Mouse (Mus musculus) MEL (cell line): ENCODE results near the gene Pla2g3. TPM values are rescaled to one million over a fixed set of nuclear protein-coding genes. Genes with fewer than 3 reads are reported as not detected.
A peak's percentile ranks its signal among the peaks of the same experiment; 100 is the strongest.

ENCODE experiments used
- DNase-seq: peaks from one replicate; pipeline ENCODE4 v3.0.0; 2011; ENCODE audit warnings: low read depth, low spot score
- H3K27ac ChIP-seq: 2 replicates; pipeline ENCODE4 v1.5.1; 2012; ENCODE audit warnings: low read depth, mild to moderate bottlenecking, control low read depth, low read length, moderate library complexity; ENCODE audit not compliant: control insufficient read depth
- H3K27me3 ChIP-seq, 2 experiments: fragments of 150-350 bp in 1 of 2; sonication (generic) in 1 of 2; 2 replicates each; pipeline ENCODE4 v1.6.1; 2012; ENCODE audit warnings: low read length in 2 of 2, mild to moderate bottlenecking in 2 of 2, improper control_type of control experiment in 1 of 2, moderate library complexity in 1 of 2; ENCODE audit not compliant: insufficient read depth in 2 of 2, control insufficient read depth in 1 of 2
- H3K36me3 ChIP-seq, 2 experiments: 2 replicates each; pipeline ENCODE4 v1.6.1; 2012 to 2014; ENCODE audit warnings: low read length in 2 of 2, improper control_type of control experiment in 1 of 2, inconsistent platforms in 1 of 2, mild to moderate bottlenecking in 1 of 2; ENCODE audit not compliant: insufficient read depth in 2 of 2, control insufficient read depth in 1 of 2
- H3K4me1 ChIP-seq, 2 experiments: fragments of 150-350 bp in 1 of 2; sonication (generic) in 1 of 2; 2 replicates each; pipeline ENCODE4 v1.6.1; 2012; ENCODE audit warnings: low read length in 2 of 2, improper control_type of control experiment in 1 of 2, mild to moderate bottlenecking in 1 of 2; ENCODE audit not compliant: insufficient read depth in 2 of 2, control insufficient read depth in 1 of 2
- H3K4me3 ChIP-seq, 2 experiments: fragments of 150-350 bp in 1 of 2; sonication (generic) in 1 of 2; 2 replicates each; pipeline ENCODE4 v1.5.1; 2012; ENCODE audit warnings: low read depth in 2 of 2, low read length in 2 of 2, mild to moderate bottlenecking in 2 of 2, moderate library complexity in 2 of 2, control low read depth in 1 of 2, improper control_type of control experiment in 1 of 2; ENCODE audit not compliant: control insufficient read depth in 1 of 2, insufficient read depth in 1 of 2
- H3K79me2 ChIP-seq: 2 replicates; pipeline ENCODE4 v1.6.1; 2012; ENCODE audit warnings: mild to moderate bottlenecking, low read length, moderate library complexity; ENCODE audit not compliant: control insufficient read depth, poor library complexity, insufficient read depth
- H3K9ac ChIP-seq: 2 replicates; pipeline ENCODE4 v1.6.1; 2012; ENCODE audit warnings: low read depth, mild to moderate bottlenecking, control low read depth, low read length, moderate library complexity; ENCODE audit not compliant: control insufficient read depth, poor library complexity, severe bottlenecking
- H3K9me3 ChIP-seq: fragments of 150-350 bp; sonication (generic); replicated peaks from 2 replicates; pipeline ENCODE4 v1.6.1; 2012; ENCODE audit warnings: mild to moderate bottlenecking, low read length, improper control_type of control experiment, moderate library complexity; ENCODE audit not compliant: insufficient read depth
- BHLHE40 ChIP-seq: IDR thresholded peaks from 2 replicates; pipeline ENCODE4 v1.6.1; 2012; ENCODE audit warnings: low read depth, mild to moderate bottlenecking, inconsistent platforms, low read length, improper control_type of control experiment, borderline replicate concordance
- CHD1 ChIP-seq: IDR thresholded peaks from 2 replicates; pipeline ENCODE4 v1.6.1; 2012; ENCODE audit warnings: low read depth, mild to moderate bottlenecking, inconsistent platforms, low read length, improper control_type of control experiment
- CHD2 ChIP-seq: IDR thresholded peaks from 2 replicates; pipeline ENCODE4 v1.6.1; 2011; ENCODE audit warnings: low read length, improper control_type of control experiment
- CTCF ChIP-seq, 3 experiments: IDR thresholded peaks in 2 of 3; conservative IDR thresholded peaks in 1 of 3; 2 replicates each; pipeline ENCODE4 v1.5.1; 2011 to 2012; ENCODE audit warnings: low read length in 3 of 3, low read depth in 2 of 3, mild to moderate bottlenecking in 2 of 3, improper control_type of control experiment in 1 of 3, inconsistent platforms in 1 of 3, mixed read lengths in 1 of 3, moderate library complexity in 1 of 3; ENCODE audit not compliant: control insufficient read depth in 1 of 3, insufficient read depth in 1 of 3, poor library complexity in 1 of 3, severe bottlenecking in 1 of 3
- ELF1 ChIP-seq: IDR thresholded peaks from 2 replicates; pipeline ENCODE4 v1.6.1; 2014; ENCODE audit warnings: low read depth, mild to moderate bottlenecking, inconsistent platforms, low read length, improper control_type of control experiment, moderate library complexity
- GABPA ChIP-seq: IDR thresholded peaks from 2 replicates; pipeline ENCODE4 v1.6.1; 2012; ENCODE audit warnings: low read depth, mild to moderate bottlenecking, inconsistent platforms, low read length, improper control_type of control experiment, moderate library complexity
- GATA1 ChIP-seq: IDR thresholded peaks from 2 replicates; pipeline ENCODE4 v1.6.1; 2011; ENCODE audit warnings: low read depth, low read length, improper control_type of control experiment
- HCFC1 ChIP-seq: IDR thresholded peaks from 2 replicates; pipeline ENCODE4 v1.6.1; 2012; ENCODE audit warnings: low read depth, mild to moderate bottlenecking, inconsistent platforms, low read length, improper control_type of control experiment, moderate library complexity
- JUND ChIP-seq: IDR thresholded peaks from 2 replicates; pipeline ENCODE4 v1.6.1; 2011; ENCODE audit warnings: low read depth, mild to moderate bottlenecking, improper control_type of control experiment, low read length
- MAFK ChIP-seq: IDR thresholded peaks from 2 replicates; pipeline ENCODE4 v1.6.1; 2011; ENCODE audit warnings: low read depth, mild to moderate bottlenecking, low read length, improper control_type of control experiment, borderline replicate concordance
- MAX ChIP-seq: IDR thresholded peaks from 2 replicates; pipeline ENCODE4 v1.6.1; 2011; ENCODE audit warnings: low read length, improper control_type of control experiment
- MEF2A ChIP-seq: IDR thresholded peaks from 2 replicates; pipeline ENCODE4 v1.6.1; 2014; ENCODE audit warnings: low read depth, mild to moderate bottlenecking, inconsistent platforms, low read length, improper control_type of control experiment; ENCODE audit not compliant: poor library complexity, insufficient replicate concordance, severe bottlenecking; ENCODE audit errors: extremely low read depth
- MXI1 ChIP-seq: IDR thresholded peaks from 2 replicates; pipeline ENCODE4 v1.6.1; 2011; ENCODE audit warnings: mild to moderate bottlenecking, low read depth, low read length, improper control_type of control experiment
- MYB ChIP-seq: IDR thresholded peaks from 2 replicates; pipeline ENCODE4 v1.6.1; 2011; ENCODE audit warnings: mild to moderate bottlenecking, low read depth, low read length, improper control_type of control experiment
- MYC ChIP-seq: IDR thresholded peaks from 2 replicates; pipeline ENCODE4 v1.6.1; 2011; ENCODE audit warnings: low read depth, mild to moderate bottlenecking, low read length, improper control_type of control experiment, moderate library complexity
- NELFE ChIP-seq: IDR thresholded peaks from 2 replicates; pipeline ENCODE4 v1.6.1; 2011; ENCODE audit warnings: low read depth, low read length, improper control_type of control experiment
- POLR2A ChIP-seq, 2 experiments: IDR thresholded peaks; 2 replicates each; pipeline ENCODE4 v1.6.1; 2011 to 2012; ENCODE audit warnings: low read length in 2 of 2, mild to moderate bottlenecking in 2 of 2, control low read depth in 1 of 2, improper control_type of control experiment in 1 of 2, low read depth in 1 of 2, moderate library complexity in 1 of 2; ENCODE audit not compliant: control insufficient read depth in 1 of 2, insufficient read depth in 1 of 2, poor library complexity in 1 of 2
- POLR2AphosphoS5 ChIP-seq: IDR thresholded peaks from 2 replicates; pipeline ENCODE4 v1.6.1; 2012; ENCODE audit warnings: low read depth, borderline replicate concordance, mild to moderate bottlenecking, inconsistent platforms, low read length, moderate library complexity, mixed read lengths
- RAD21 ChIP-seq: IDR thresholded peaks from 2 replicates; pipeline ENCODE4 v1.6.1; 2011; ENCODE audit warnings: mild to moderate bottlenecking, low read depth, low read length, improper control_type of control experiment
- SIN3A ChIP-seq: IDR thresholded peaks from 2 replicates; pipeline ENCODE4 v1.6.1; 2012; ENCODE audit warnings: low read length, improper control_type of control experiment, inconsistent platforms
- SMC3 ChIP-seq: IDR thresholded peaks from 2 replicates; pipeline ENCODE4 v1.6.1; 2011; ENCODE audit warnings: low read depth, low read length, improper control_type of control experiment
- TAL1 ChIP-seq: IDR thresholded peaks from 2 replicates; pipeline ENCODE4 v1.6.1; 2012; ENCODE audit warnings: mild to moderate bottlenecking, inconsistent platforms, low read length, moderate library complexity, mixed read lengths
- TBP ChIP-seq: IDR thresholded peaks from 2 replicates; pipeline ENCODE4 v1.8.0; 2011; ENCODE audit warnings: low read depth, low read length, improper control_type of control experiment
- TCF12 ChIP-seq: IDR thresholded peaks from 2 replicates; pipeline ENCODE4 v1.6.1; 2014; ENCODE audit warnings: low read depth, mild to moderate bottlenecking, inconsistent platforms, low read length, improper control_type of control experiment, moderate library complexity
- UBTF ChIP-seq: IDR thresholded peaks from 2 replicates; pipeline ENCODE4 v1.6.1; 2012; ENCODE audit warnings: low read depth, mild to moderate bottlenecking, inconsistent platforms, low read length, improper control_type of control experiment, moderate library complexity, borderline replicate concordance; ENCODE audit not compliant: insufficient read depth
- USF1 ChIP-seq: IDR thresholded peaks from 2 replicates; pipeline ENCODE4 v1.6.1; 2014; ENCODE audit warnings: low read depth, mild to moderate bottlenecking, inconsistent platforms, low read length, improper control_type of control experiment, moderate library complexity
- ZC3H11A ChIP-seq: IDR thresholded peaks from 2 replicates; pipeline ENCODE4 v1.6.1; 2012; ENCODE audit warnings: low read depth, mild to moderate bottlenecking, inconsistent platforms, low read length, improper control_type of control experiment
- ZNF384 ChIP-seq: IDR thresholded peaks from 2 replicates; pipeline ENCODE4 v1.6.1; 2012; ENCODE audit warnings: low read depth, mild to moderate bottlenecking, inconsistent platforms, low read length, improper control_type of control experiment
- polyA plus RNA-seq, 2 experiments: library from polyadenylated mRNA; stranded (reverse) in 1 of 2; unstranded in 1 of 2; fragments of >175 nt in 1 of 2; fragments of >200 nt in 1 of 2; gene quantifications; 2 replicates each; pipeline versions ENCODE4 v1.2.1 to v1.2.4; 2012; ENCODE audit warnings: low replicate concordance in 2 of 2, low read depth in 1 of 2; ENCODE audit not compliant: insufficient read length in 2 of 2, insufficient read depth in 1 of 2, missing spikeins in 1 of 2
- total RNA-seq: library from RNA; depleted of rRNA; stranded (reverse); fragments of 300-350 nt; gene quantifications from 2 replicates; pipeline ENCODE4 v1.2.3, GENCODE M21; 2012

Gene Pla2g3
- total and polyA plus RNA-seq, 3 experiments = 0.15 to 0.39 TPM; not detected in 1

GRCm38 (mm10) chr11:3454506-3454905, 33.6 kb upstream of the Pla2g3 start:
- Histone ChIP-seq H3K4me1 (peaks cover 6 to 12% of the 10 kb centered on the region in 2 experiments), H3K27me3 (no peaks in the 10 kb centered on the region), H3K79me2 (peaks cover 15% of the 10 kb centered on the region), H3K9me3 (no peaks in the 10 kb centered on the region), H3K27ac (no peak overlapping the region), H3K4me3 (no peak overlapping the region), H3K36me3 (peaks cover 0 to 17% of the 10 kb centered on the region in 2 experiments; a peak in 2 of 4 replicates)
- DNase-seq = no peak
- TF ChIP-seq ZNF384 (no peak), POLR2A (IDR thresholded peaks at IDR 0.05; ENCODE audit: control insufficient read depth in 1 of 2, insufficient read depth in 1 of 2, low read depth in 1 of 2, low read length in 2 of 2, poor library complexity in 1 of 2) (no peak), CHD2 (no peak), USF1 (no peak), JUND (no peak), MAX (no peak), BHLHE40 (no peak), TAL1 (no peak), HCFC1 (no peak), GABPA (no peak), MXI1 (no peak), TCF12 (no peak), MAFK (no peak), NELFE (no peak), GATA1 (no peak), TBP (no peak)
- TF ChIP-seq, all 39 proteins: peak for 0
- no peak overlapping the region for H3K9ac ChIP-seq

DNA sequence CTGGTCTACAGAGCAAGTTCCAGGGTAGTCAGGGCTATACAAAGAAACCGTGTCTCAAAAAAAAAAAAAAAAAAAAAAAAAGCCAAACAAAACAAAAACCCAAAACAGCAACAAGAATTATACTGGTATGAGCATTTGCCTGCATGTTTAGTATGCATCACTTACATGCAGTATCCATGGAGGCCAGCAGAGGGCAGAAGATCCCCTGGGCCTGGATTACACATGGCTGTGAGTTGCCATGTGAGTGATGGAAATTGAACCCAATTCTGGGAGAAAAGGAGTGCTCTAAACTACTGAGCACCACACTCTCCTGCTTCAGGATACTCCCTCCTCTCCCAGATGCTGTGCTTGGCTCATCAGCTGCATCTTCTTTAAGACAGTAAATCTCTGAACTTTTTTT, 31.7 kb upstream of the Pla2g3 start:
- no peaks in the 10 kb centered on the region for H3K9me3 ChIP-seq
- DNase-seq = peak; percentile 86
- H3K27me3 ChIP-seq = no peaks in the 10 kb centered on the region
- H3K9ac ChIP-seq = no peak overlapping the region
- H3K4me3 ChIP-seq = no peak overlapping the region
- peaks cover 0 to 10% of the 10 kb centered on the region in 2 experiments; a peak in 2 of 4 replicates for H3K36me3 ChIP-seq
- no peak overlapping the region for H3K27ac ChIP-seq
- peaks cover 14% of the 10 kb centered on the region for H3K79me2 ChIP-seq
- TF ChIP-seq POLR2AphosphoS5 = no peak
- peak; percentile 56 for TF ChIP-seq RAD21
- no peak for TF ChIP-seq TAL1
- TF ChIP-seq ZC3H11A = 0 out of 2 replicates have a peak, but pooled peaks have one; percentile 30
- no peak for TF ChIP-seq CHD1
- peak; percentile 84 for TF ChIP-seq MAX
- no peak for TF ChIP-seq GABPA
- no peak for TF ChIP-seq CHD2
- peak; percentile 56; the same call in 1 of the 2 replicates for TF ChIP-seq HCFC1
- TF ChIP-seq UBTF = no peak
- peak; percentile 98 for TF ChIP-seq MYC
- TF ChIP-seq MYB = no peak
- peak; percentile 76 for TF ChIP-seq MXI1
- TF ChIP-seq MEF2A = no peak
- peak; percentile 90 to 95 (median 92) for TF ChIP-seq CTCF (IDR thresholded peaks at IDR 0.05 in 2 of 3, conservative IDR thresholded peaks at IDR 0.05 in 1 of 3; ENCODE audit: control insufficient read depth in 1 of 3, insufficient read depth in 1 of 3, low read depth in 2 of 3, low read length in 3 of 3, poor library complexity in 1 of 3, severe bottlenecking in 1 of 3)
- 0 out of 2 replicates have a peak, but pooled peaks have one; percentile 24 for TF ChIP-seq ELF1
- TF ChIP-seq ZNF384 = 0 out of 2 replicates have a peak, but pooled peaks have one; percentile 25
- TF ChIP-seq SIN3A = no peak
- peak; percentile 84 for TF ChIP-seq SMC3
- peaks cover 3 to 4% of the 10 kb centered on the region in 2 experiments; a peak in 3 of 4 replicates for H3K4me1 ChIP-seq
